11 mouse cellular contexts compared by ENCODE assay signal in genomic region chr3:38907676-38908425, GRCm38 (mm10). TPM values are rescaled to one million over a fixed set of nuclear protein-coding genes. Genes with fewer than 3 reads are reported as not detected.
DNase-seq lines count a peak whose midpoint lies in the region; ATAC-seq and TF ChIP-seq lines count a peak whose summit lies in the region.
"Had no signal": no experiment of that assay in that cellular context is flagged by ENCODE, and none has a peak within 500 bp of the region (broad histone marks: within the 10 kb centered on the region; RNA-seq: fewer than 3 reads in every experiment).

No protein-coding gene starts in this region.

- ATAC-seq in forebrain, embryonic 11.5 days (replicated peaks; ENCODE audit: low FRiP score): no peak; the same call in 1 of the 2 replicates
- no peak for ATAC-seq in lung, embryonic 14.5 days (ENCODE audit: insufficient read depth)
- peak; percentile 69 for ATAC-seq in hindbrain, embryonic 15.5 days (ENCODE audit: low FRiP score, low read depth)
- ATAC-seq in neural tube, embryonic 15.5 days (ENCODE audit: low FRiP score): peak; percentile 49
- ATAC-seq in kidney, embryonic 16.5 days (ENCODE audit: low FRiP score, low TSS enrichment): no peak
- ATAC-seq: liver, embryonic 12.5 days; Patski had no signal

- no peak overlapping the region for H3K4me2 ChIP-seq in forebrain, embryonic 11.5 days (ENCODE audit: low read depth, low read length, severe bottlenecking)
- peak overlapping the region; percentile 2; the same call in 1 of the 2 replicates for H3K4me2 ChIP-seq in lung, embryonic 14.5 days
- peak overlapping the region; percentile 55 for H3K4me2 ChIP-seq in hindbrain, embryonic 15.5 days
- peak overlapping the region; percentile 52 for H3K4me2 ChIP-seq in neural tube, embryonic 15.5 days
- no peak overlapping the region for H3K4me2 ChIP-seq in kidney, embryonic 16.5 days (replicated peaks; ENCODE audit: low read depth, low read length)
- H3K4me2 ChIP-seq: liver, embryonic 12.5 days had no signal

- WGBS in forebrain, embryonic 10.5 days: 33% methylated on average over 14 of the region's 14 CpGs
- 33% methylated on average over 14 of the region's 14 CpGs for WGBS in forebrain, embryonic 11.5 days
- WGBS in lung, embryonic 14.5 days: 30% methylated on average over 14 of the region's 14 CpGs
- 7% methylated on average over 14 of the region's 14 CpGs for WGBS in hindbrain, embryonic 15.5 days
- WGBS in neural tube, embryonic 15.5 days: 13% methylated on average over 14 of the region's 14 CpGs
- WGBS in kidney, embryonic 16.5 days: 42% methylated on average over 14 of the region's 14 CpGs

- H3K36me3 ChIP-seq in forebrain, embryonic 10.5 days (replicated peaks): peaks cover 13% of the 10 kb centered on the region
- no peaks in the 10 kb centered on the region for H3K36me3 ChIP-seq in forebrain, embryonic 11.5 days (ENCODE audit: control insufficient read depth, insufficient read depth, low read length)
- H3K36me3 ChIP-seq in lung, embryonic 14.5 days (ENCODE audit: insufficient read depth): no peaks in the 10 kb centered on the region
- no peaks in the 10 kb centered on the region for H3K36me3 ChIP-seq in hindbrain, embryonic 15.5 days
- no peaks in the 10 kb centered on the region for H3K36me3 ChIP-seq in neural tube, embryonic 15.5 days
- peaks cover 3% of the 10 kb centered on the region; the same call in 1 of the 2 replicates for H3K36me3 ChIP-seq in kidney, embryonic 16.5 days (ENCODE audit: insufficient read depth, low read length)
- H3K36me3 ChIP-seq: liver, embryonic 12.5 days had no signal

- H3K9me3 ChIP-seq in forebrain, embryonic 10.5 days: no peaks in the 10 kb centered on the region
- no peaks in the 10 kb centered on the region for H3K9me3 ChIP-seq in forebrain, embryonic 11.5 days (ENCODE audit: control insufficient read depth, low read length)
- H3K9me3 ChIP-seq in lung, embryonic 14.5 days (ENCODE audit: low read depth, low read length): no peaks in the 10 kb centered on the region
- no peaks in the 10 kb centered on the region for H3K9me3 ChIP-seq in hindbrain, embryonic 15.5 days
- no peaks in the 10 kb centered on the region for H3K9me3 ChIP-seq in neural tube, embryonic 15.5 days (replicated peaks)
- H3K9me3 ChIP-seq in kidney, embryonic 16.5 days (ENCODE audit: low read length): no peaks in the 10 kb centered on the region
- H3K9me3 ChIP-seq: liver, embryonic 12.5 days had no signal

- H3K27ac ChIP-seq in forebrain, embryonic 10.5 days: no peak overlapping the region
- no peak overlapping the region for H3K27ac ChIP-seq in forebrain, embryonic 11.5 days (ENCODE audit: low read depth, low read length)
- no peak overlapping the region for H3K27ac ChIP-seq in lung, embryonic 14.5 days (ENCODE audit: low read depth)
- H3K27ac ChIP-seq in hindbrain, embryonic 15.5 days (replicated peaks): peak overlapping the region; percentile 38; the same call in 1 of the 2 replicates
- H3K27ac ChIP-seq in neural tube, embryonic 15.5 days (replicated peaks): peak overlapping the region; percentile 7
- no peak overlapping the region for H3K27ac ChIP-seq in kidney, embryonic 16.5 days (ENCODE audit: low read length)
- H3K27ac ChIP-seq: liver, embryonic 12.5 days had no signal

- no peak for DNase-seq in forebrain, embryonic 10.5 days (ENCODE audit: extremely low spot score, low spot score)
- no peak for DNase-seq in forebrain, embryonic 11.5 days (ENCODE audit: low spot score)
- DNase-seq in lung, embryonic 14.5 days: no peak
- no peak for DNase-seq in lung, postnatal 4 days
- no peak for DNase-seq in thymus, postnatal 10 days (ENCODE audit: low spot score in 2 of 2)
- DNase-seq: kidney, adult 11 months had no signal

- no peak overlapping the region for H3K9ac ChIP-seq in forebrain, embryonic 11.5 days (ENCODE audit: low read length)
- H3K9ac ChIP-seq in lung, embryonic 14.5 days: no peak overlapping the region
- peak overlapping the region; percentile 17; the same call in 1 of the 2 replicates for H3K9ac ChIP-seq in hindbrain, embryonic 15.5 days
- H3K9ac ChIP-seq in neural tube, embryonic 15.5 days (replicated peaks): 0 out of 2 replicates have a peak overlapping the region, but pooled peaks have one; percentile 14
- no peak overlapping the region for H3K9ac ChIP-seq in kidney, embryonic 16.5 days (replicated peaks; ENCODE audit: low read length)
- H3K9ac ChIP-seq: liver, embryonic 12.5 days had no signal

- no peaks in the 10 kb centered on the region for H3K27me3 ChIP-seq in forebrain, embryonic 10.5 days (ENCODE audit: poor library complexity, severe bottlenecking)
- H3K27me3 ChIP-seq in forebrain, embryonic 11.5 days (ENCODE audit: control insufficient read depth, insufficient read depth, low read length): no peaks in the 10 kb centered on the region
- H3K27me3 ChIP-seq in lung, embryonic 14.5 days (ENCODE audit: insufficient read depth, low read length): no peaks in the 10 kb centered on the region
- H3K27me3 ChIP-seq in hindbrain, embryonic 15.5 days: no peaks in the 10 kb centered on the region
- no peaks in the 10 kb centered on the region for H3K27me3 ChIP-seq in neural tube, embryonic 15.5 days (replicated peaks)
- no peaks in the 10 kb centered on the region for H3K27me3 ChIP-seq in kidney, embryonic 16.5 days (ENCODE audit: insufficient read depth, low read length)
- H3K27me3 ChIP-seq: liver, embryonic 12.5 days; Patski had no signal

- no peak for TF ChIP-seq CTCF in lung, embryonic 14.5 days (IDR thresholded peaks at IDR 0.05; ENCODE audit: low read depth)

- peak overlapping the region; percentile 8; the same call in 1 of the 2 replicates for H3K4me3 ChIP-seq in forebrain, embryonic 10.5 days
- no peak overlapping the region for H3K4me3 ChIP-seq in forebrain, embryonic 11.5 days (ENCODE audit: low read depth, low read length)
- H3K4me3 ChIP-seq in lung, embryonic 14.5 days (ENCODE audit: low read depth, low read length): no peak overlapping the region
- H3K4me3 ChIP-seq in hindbrain, embryonic 15.5 days: peak overlapping the region; percentile 27
- H3K4me3 ChIP-seq in neural tube, embryonic 15.5 days (replicated peaks): peak overlapping the region; percentile 12; the same call in 1 of the 2 replicates
- H3K4me3 ChIP-seq in kidney, embryonic 16.5 days (ENCODE audit: low read length): no peak overlapping the region; the same call in 1 of the 2 replicates
- H3K4me3 ChIP-seq: liver, embryonic 12.5 days had no signal

- H3K4me1 ChIP-seq in forebrain, embryonic 10.5 days: peaks cover 26% of the 10 kb centered on the region
- peaks cover 10% of the 10 kb centered on the region for H3K4me1 ChIP-seq in forebrain, embryonic 11.5 days (replicated peaks; ENCODE audit: control insufficient read depth, insufficient read depth, low read length)
- peaks cover 6% of the 10 kb centered on the region; the same call in 1 of the 2 replicates for H3K4me1 ChIP-seq in lung, embryonic 14.5 days (ENCODE audit: insufficient read depth)
- H3K4me1 ChIP-seq in hindbrain, embryonic 15.5 days (replicated peaks): peaks cover 26% of the 10 kb centered on the region
- H3K4me1 ChIP-seq in neural tube, embryonic 15.5 days: peaks cover 47% of the 10 kb centered on the region
- H3K4me1 ChIP-seq in kidney, embryonic 16.5 days (ENCODE audit: insufficient read depth, low read length): peaks cover 27% of the 10 kb centered on the region
- H3K4me1 ChIP-seq: liver, embryonic 12.5 days had no signal

RNA-seq across cellular contexts. Expression of gene Fat4, which starts 21.1 kb away (rescaled TPM):
- polyA plus RNA-seq in forebrain, embryonic 10.5 days (2016; fragmentation: Nextera tagmentation; extraction: Ambion mirVana): 6.0 and 7.6 TPM in 2 replicates
- 14.0 and 15.2 TPM in 2 replicates for polyA plus RNA-seq in forebrain, embryonic 11.5 days (2014; fragmentation: Nextera tagmentation; extraction: Ambion mirVana)
- polyA plus RNA-seq in lung, embryonic 14.5 days (2014; fragmentation: Nextera tagmentation; extraction: Ambion mirVana): 9.3 and 9.7 TPM in 2 replicates
- polyA plus RNA-seq in hindbrain, embryonic 15.5 days (2015; fragmentation: Nextera tagmentation; extraction: Ambion mirVana): 9.0 and 9.2 TPM in 2 replicates
- 10.6 and 11.8 TPM in 2 replicates for polyA plus RNA-seq in neural tube, embryonic 15.5 days (2015; fragmentation: Nextera tagmentation; extraction: Ambion mirVana)
- polyA plus RNA-seq in kidney, embryonic 16.5 days (2015; fragmentation: Nextera tagmentation; extraction: Ambion mirVana): 5.8 and 7.1 TPM in 2 replicates

Comparison
In these comparisons a context has a peak if more than half of its experiments do, and no peak if none do; other contexts are left out.
1. H3K4me3 ChIP-seq: peak in forebrain, embryonic 10.5 days (single experiment), hindbrain, embryonic 15.5 days (single experiment) and neural tube, embryonic 15.5 days (single experiment); none in forebrain, embryonic 11.5 days (single experiment), lung, embryonic 14.5 days (single experiment) and kidney, embryonic 16.5 days (single experiment).
2. H3K27ac ChIP-seq: peak in hindbrain, embryonic 15.5 days (single experiment) and neural tube, embryonic 15.5 days (single experiment); none in forebrain, embryonic 10.5 days (single experiment), forebrain, embryonic 11.5 days (single experiment), lung, embryonic 14.5 days (single experiment) and kidney, embryonic 16.5 days (single experiment).
3. ATAC-seq: peak in hindbrain, embryonic 15.5 days (single experiment) and neural tube, embryonic 15.5 days (single experiment); none in forebrain, embryonic 11.5 days (single experiment), lung, embryonic 14.5 days (single experiment) and kidney, embryonic 16.5 days (single experiment).
4. H3K4me2 ChIP-seq: peak in lung, embryonic 14.5 days (single experiment), hindbrain, embryonic 15.5 days (single experiment) and neural tube, embryonic 15.5 days (single experiment); none in forebrain, embryonic 11.5 days (single experiment) and kidney, embryonic 16.5 days (single experiment).
5. H3K9ac ChIP-seq: peak in hindbrain, embryonic 15.5 days (single experiment) and neural tube, embryonic 15.5 days (single experiment); none in forebrain, embryonic 11.5 days (single experiment), lung, embryonic 14.5 days (single experiment) and kidney, embryonic 16.5 days (single experiment).